Mouse (Mus musculus): Measurements from ENCODE around the gene A4gnt.
"Not testable (repeated sequence)": the region's sequence is repeated elsewhere in the genome, so short reads cannot be mapped to it uniquely, and the experiment has no call there.

A4gnt gene

DNA sequence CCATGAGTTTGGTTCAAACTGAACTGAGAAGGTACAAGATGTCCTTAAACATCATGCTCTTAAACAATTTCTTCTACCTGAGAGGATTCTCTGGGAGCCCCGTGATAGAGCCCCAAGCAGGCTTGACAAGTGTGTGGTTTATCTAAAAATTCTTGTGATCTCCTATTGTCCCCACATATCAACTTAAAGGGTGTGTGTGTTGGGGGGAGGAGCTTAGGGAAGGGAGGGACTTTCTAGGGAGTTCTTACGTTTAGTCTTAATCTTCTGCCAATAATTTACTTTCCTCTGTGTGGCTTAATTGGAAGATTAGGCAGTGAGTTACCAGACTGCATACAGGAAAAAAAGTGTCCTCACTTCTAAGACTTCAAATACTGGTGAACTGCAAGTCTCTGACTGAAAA, at the start of gene A4gnt:
Gene A4gnt (plus strand): TSS at position 301 of the 400 bp plus-strand sequence.
- in situ Hi-C loops (cut with MboI; ENCODE audit: unreplicated experiment in 2 of 2), result loop anchor here in 1 of 2 experiments (25.0 kb wide), 1 partner anchor 1575 kb away; no protein-coding TSS in a partner anchor

DNA sequence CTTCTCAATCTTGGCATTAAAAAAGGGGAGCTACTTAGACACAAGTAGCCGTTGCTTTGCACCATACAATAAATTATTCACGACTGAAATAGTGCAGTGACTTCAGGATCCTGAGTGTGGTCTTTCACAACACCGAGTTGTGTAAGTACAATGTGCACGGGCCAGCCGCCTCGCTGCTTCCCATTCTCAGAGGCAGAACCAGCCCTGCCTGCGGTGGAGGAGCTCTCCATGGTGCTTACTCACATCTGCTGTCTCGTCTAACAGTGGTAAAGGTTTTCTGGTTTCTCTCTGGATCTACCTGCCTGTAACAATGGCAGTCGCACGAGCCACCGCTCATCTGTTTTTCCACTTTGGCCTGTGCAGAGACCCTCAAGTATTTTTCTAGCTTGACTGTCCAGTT, 48.6 kb upstream of the A4gnt start:
- in situ Hi-C loops (cut with MboI; ENCODE audit: unreplicated experiment in 2 of 2), result loop anchor here (25.0 kb wide), 4 partner anchors 576 to 1099 kb away; partner anchors contain the start of genes Faim (in 1 of the 2) and Nck1 (in 1 of the 2)

DNA sequence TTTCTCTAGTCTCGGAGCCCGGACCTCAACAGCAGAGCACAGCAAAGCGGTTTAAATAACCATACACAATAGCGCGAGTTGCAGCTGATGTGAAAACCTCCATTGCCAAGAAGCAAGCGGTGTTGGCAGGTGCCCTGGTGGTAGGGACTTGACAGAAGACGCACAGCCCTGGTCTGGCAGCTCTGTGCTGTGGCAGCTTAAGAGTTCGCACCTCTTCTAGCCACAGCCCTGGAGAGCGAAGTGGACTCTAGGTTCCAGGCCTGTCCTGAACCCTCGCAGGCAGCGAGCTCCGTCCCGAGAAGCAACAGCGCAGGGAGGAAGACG, 44.3 kb upstream of the A4gnt start:
- in situ Hi-C loops (cut with MboI; ENCODE audit: unreplicated experiment in 2 of 2), result loop anchor here (25.0 kb wide), 4 partner anchors 581 to 1094 kb away; partner anchors contain the start of genes Faim (in 1 of the 2) and Nck1 (in 1 of the 2)

DNA sequence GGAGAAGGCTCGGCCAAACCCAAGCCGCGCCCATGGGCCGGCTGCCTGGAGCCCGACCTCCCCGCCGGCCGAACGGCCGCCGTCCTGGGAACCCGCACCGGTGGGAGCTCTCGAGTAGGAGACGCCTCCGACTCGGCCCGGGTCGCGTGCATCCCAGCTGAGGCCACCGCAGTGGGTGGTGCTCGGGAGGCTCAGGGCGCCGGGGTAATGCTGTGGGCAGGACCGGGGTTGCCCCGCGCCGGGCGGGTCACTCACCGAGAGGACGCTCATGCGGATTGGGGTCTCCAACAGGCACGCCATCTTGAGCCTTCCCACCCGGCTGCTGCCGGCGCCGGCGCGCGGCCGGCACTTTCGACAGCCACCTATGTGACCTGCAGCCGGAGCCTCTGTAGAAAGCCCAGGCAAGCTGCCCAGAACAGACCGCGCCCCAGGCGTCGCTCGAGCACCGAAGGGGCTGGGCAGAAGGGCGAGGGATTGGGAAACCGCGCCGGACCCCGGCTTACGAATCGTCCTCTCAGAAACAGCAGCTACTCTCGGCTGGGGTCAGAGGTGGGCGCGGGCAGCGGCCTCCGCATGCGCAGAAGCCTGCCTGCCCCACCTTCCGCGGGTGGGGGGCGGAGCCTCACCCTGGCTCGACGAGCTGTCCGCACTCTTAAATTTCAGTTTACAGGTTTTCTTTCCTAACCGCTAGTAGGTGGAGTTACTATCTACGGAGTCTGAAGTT, 43.8 kb upstream of the A4gnt start, which contains the start of gene Armc8:
Gene Armc8 (minus strand): TSS at position 553 of the 724 bp plus-strand sequence.
- in situ Hi-C loops (cut with MboI; ENCODE audit: unreplicated experiment in 2 of 2), result loop anchor here (25.0 kb wide), 4 partner anchors 581 to 1094 kb away; partner anchors contain the start of genes Faim (in 1 of the 2) and Nck1 (in 1 of the 2)

DNA sequence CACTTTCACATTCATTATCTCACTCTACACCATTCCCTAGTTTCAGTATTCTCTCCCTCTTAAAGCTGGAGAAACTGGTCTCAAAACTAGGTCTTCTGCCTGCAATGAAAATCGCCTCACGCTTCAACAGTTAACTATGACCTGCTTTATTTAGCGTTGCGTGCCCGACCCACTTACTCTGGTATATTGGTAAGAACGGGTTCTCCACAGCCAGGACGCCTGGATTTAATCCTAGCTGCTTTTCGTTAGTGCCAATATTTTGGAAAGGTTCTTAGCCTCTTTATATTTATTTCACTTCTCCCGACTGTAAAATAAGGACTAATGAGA, 43.3 kb upstream of the A4gnt start:
- in situ Hi-C loops (cut with MboI; ENCODE audit: unreplicated experiment in 2 of 2), result loop anchor here (25.0 kb wide), 4 partner anchors 582 to 1093 kb away; partner anchors contain the start of genes Faim (in 1 of the 2) and Nck1 (in 1 of the 2)

GRCm38 (mm10) chr9:99575677-99576480, 36.4 kb upstream of the A4gnt start, which contains the start of gene Dbr1:
Gene Dbr1, plus strand, starts transcription at chr9:99575799.
- in situ Hi-C loops (cut with MboI; ENCODE audit: unreplicated experiment in 2 of 2), result loop anchor here (5.0 to 10.0 kb wide), 6 partner anchors 119 to 971 kb away; partner anchors contain the start of genes Mrps22 (in 2 of the 2) and Cep70 (in 1 of the 2)

DNA sequence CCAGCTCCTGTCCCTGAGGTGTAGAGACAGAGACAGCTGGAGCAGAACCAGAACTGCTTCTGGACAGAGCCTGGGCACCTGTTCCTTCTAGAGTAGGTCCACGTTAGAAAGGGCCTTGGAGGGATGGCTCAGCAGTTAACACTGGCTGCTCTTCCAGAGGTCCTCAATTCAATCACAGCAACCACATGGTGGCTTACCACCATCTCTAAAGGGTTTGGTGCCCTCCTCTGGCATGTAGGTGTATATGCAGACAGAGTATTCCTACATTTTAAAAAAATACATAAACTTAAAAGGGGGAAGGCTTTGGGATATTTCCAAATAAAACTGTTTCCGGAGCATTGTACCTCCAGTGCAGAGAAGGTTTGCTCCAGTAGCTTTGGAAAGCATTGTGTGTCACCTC, 31.6 kb upstream of the A4gnt start:
- in situ Hi-C loops (cut with MboI; ENCODE audit: unreplicated experiment in 2 of 2), result loop anchor here in 1 of 2 experiments (5.0 kb wide), 2 partner anchors 118 to 518 kb away; no protein-coding TSS in a partner anchor

- in situ Hi-C loops (cut with MboI; ENCODE audit: unreplicated experiment in 2 of 2), result no loop called here
Measured at GRCm38 (mm10) chr9:99587505-99588202, 24.6 kb upstream of the A4gnt start.

DNA sequence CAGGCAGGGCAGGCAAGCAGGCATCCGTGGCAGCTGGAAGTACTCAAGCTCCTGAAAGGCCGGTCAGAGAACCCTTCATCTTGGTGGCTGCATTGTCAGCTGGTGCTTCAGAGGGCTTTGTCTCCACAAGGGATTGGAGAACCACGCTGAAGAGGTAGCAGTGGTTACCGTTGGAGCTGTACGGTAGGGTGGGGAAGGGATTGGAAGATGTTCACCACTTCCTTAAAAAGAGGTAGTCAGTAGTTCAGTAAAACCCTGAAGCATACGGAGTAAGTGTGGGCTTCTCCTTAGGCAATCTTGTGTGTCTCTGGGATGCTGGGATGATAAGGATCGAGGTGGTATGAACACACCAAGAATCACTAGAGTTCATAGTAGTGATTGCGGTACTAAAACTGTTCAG, 21.2 kb upstream of the A4gnt start:
- in situ Hi-C loops (cut with MboI; ENCODE audit: unreplicated experiment in 2 of 2), result no loop called here

DNA sequence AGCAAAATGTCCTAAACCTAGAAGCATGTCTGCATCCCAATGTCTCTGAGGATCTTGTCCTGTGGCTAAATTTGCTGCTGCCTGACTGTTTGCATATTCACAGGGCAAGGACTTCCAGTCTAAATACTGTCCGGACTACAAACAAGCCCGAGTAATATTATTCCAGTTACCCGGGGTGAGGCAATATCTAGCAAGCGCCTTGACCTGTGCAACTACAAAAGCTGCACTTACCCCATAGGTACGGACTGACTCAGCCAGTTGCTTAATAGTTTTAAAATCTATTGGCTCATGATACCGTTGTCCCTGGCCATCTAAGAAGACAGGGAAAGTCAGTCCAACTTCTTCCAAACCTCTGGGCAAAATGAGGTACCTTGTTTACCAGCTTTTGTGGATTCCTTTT, 13.2 kb upstream of the A4gnt start:
- in situ Hi-C loops (cut with MboI; ENCODE audit: unreplicated experiment in 2 of 2), result not testable (repeated sequence)

DNA sequence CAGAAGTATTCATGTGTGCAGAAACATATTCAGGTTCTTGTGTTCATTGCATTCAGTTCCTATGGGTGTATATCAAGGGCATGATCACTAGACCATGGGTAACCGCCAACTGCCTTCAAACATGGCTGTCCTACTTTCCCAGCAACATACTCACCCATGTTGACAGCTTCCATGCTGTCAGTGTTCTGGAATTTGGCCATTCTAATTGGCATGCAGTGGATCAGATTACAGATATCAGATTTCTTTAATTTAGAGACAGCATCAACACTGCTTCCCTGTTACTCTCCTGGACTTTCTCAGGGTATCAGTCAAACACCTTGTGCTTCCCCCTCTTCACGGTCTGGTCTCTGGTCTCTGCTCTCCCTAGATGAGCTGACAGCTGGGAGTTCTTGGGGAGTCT, 8.7 kb upstream of the A4gnt start:
- in situ Hi-C loops (cut with MboI; ENCODE audit: unreplicated experiment in 2 of 2), result loop anchor here in 1 of 2 experiments (25.0 kb wide), 1 partner anchor 1584 kb away; no protein-coding TSS in a partner anchor

DNA sequence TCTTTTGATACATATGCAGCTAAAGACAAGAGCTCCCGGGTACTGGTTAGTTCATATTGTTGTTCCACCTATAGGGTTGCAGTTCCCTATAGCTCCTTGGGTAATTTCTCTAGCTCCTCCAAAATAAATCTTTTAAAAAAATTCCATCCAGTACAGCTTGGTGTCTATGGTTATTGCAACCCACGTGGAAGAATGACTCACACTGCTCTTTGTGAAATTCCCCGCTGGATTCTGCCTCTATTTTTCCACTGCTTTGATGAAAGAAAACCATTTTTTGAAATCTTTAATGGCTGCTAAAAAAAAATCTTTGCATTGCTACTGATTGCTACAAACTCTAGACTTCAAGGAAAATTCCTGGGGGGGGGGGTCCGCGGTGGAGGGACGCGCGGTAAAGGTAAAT, 7.4 kb downstream of the A4gnt start:
- in situ Hi-C loops (cut with MboI; ENCODE audit: unreplicated experiment in 2 of 2), result loop anchor here in 1 of 2 experiments (25.0 kb wide), 1 partner anchor 1568 kb away; no protein-coding TSS in a partner anchor

DNA sequence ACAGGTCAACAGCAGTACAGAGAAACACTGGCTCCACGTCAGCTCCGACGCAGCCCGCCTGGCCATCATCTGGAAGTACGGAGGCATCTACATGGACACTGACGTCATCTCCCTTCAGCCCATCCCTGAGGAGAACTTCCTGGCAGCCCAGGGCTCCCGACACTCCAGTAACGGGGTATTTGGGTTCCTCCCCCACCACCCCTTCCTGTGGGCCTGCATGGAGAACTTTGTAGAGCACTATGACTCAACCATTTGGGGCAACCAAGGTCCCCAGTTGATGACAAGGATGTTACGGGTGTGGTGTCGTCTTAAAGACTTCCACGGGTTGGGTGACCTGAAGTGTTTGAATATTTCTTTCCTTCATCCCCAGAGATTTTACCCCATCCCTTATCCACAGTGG, 7.9 kb downstream of the A4gnt start:
- in situ Hi-C loops (cut with MboI; ENCODE audit: unreplicated experiment in 2 of 2), result loop anchor here in 1 of 2 experiments (25.0 kb wide), 1 partner anchor 1567 kb away; no protein-coding TSS in a partner anchor

DNA sequence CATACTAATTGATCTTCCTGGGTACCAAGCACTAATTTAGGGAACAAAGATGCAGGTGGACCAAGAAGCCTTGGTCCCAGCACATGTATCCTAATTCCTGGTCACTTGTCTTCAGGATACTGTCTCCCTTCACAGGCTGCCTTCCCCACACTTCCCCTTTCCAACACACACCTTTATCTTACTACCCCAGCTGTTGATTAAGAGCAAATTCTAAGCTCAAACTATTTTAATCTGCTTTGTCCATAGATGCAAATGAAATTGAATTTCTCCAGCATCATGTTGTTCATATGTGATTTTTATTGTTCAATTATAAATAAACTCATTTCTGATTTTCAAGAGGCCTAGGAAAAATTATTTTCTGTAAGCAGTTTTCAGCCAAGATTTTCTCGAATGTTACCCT, 9.7 kb downstream of the A4gnt start:
- in situ Hi-C loops (cut with MboI; ENCODE audit: unreplicated experiment in 2 of 2), result loop anchor here in 1 of 2 experiments (25.0 kb wide), 1 partner anchor 1565 kb away; no protein-coding TSS in a partner anchor

- in situ Hi-C loops (cut with MboI; ENCODE audit: unreplicated experiment in 2 of 2), result loop anchor here in 1 of 2 experiments (25.0 kb wide), 1 partner anchor 1564 kb away; no protein-coding TSS in a partner anchor
Measured at GRCm38 (mm10) chr9:99622966-99623365, 10.7 kb downstream of the A4gnt start.

- in situ Hi-C loops (cut with MboI; ENCODE audit: unreplicated experiment in 2 of 2), result loop anchor here in 1 of 2 experiments (25.0 kb wide), 1 partner anchor 1563 kb away; no protein-coding TSS in a partner anchor
Measured at GRCm38 (mm10) chr9:99624117-99624516, 11.8 kb downstream of the A4gnt start.

- in situ Hi-C loops (cut with MboI; ENCODE audit: unreplicated experiment in 2 of 2), result no loop called here
Measured at GRCm38 (mm10) chr9:99628581-99628980, 16.3 kb downstream of the A4gnt start.

GRCm38 (mm10) chr9:99629281-99630011, 17.1 kb downstream of the A4gnt start, which contains the start of gene Dzip1l:
Gene Dzip1l, plus strand, starts transcription at chr9:99629496.
- in situ Hi-C loops (cut with MboI; ENCODE audit: unreplicated experiment in 2 of 2), result no loop called here

DNA sequence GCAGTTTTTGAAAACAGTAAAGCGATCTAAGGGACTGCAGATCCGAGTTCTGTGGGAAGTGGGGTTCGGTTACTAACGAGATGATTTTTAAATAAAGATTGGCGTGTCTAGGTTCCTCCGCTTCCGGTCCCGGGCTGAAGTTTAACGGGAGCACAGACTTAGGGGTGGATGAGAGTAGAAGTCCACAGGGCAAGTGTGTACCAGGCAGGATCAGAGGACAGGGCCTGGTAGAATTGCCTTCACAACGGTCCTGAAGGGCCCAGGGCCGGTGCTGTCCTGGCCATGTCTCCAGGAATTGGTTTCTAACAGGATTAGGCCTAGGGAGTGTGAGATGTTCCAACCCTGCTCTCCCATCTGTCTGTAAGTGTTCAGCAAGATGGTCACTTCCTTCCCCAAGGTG, 17.8 kb downstream of the A4gnt start:
- in situ Hi-C loops (cut with MboI; ENCODE audit: unreplicated experiment in 2 of 2), result no loop called here
